Mouse (Mus musculus) gastrocnemius, adult 2 months (tissue): ENCODE results near the gene Ank2. TPM values are rescaled to one million over a fixed set of nuclear protein-coding genes. Genes with fewer than 3 reads are reported as not detected.

ENCODE experiments used
- DNase-seq: peaks from one replicate; pipeline ENCODE4 v3.0.0; 2022
- H3K27ac ChIP-seq: fragments of 200-600 bp; 2 replicates; pipeline ENCODE4 v1.8.1; 2022; ENCODE audit warnings: mild to moderate bottlenecking
- H3K4me3 ChIP-seq: fragments of 200-600 bp; 2 replicates; pipeline ENCODE4 v1.8.1; 2022; ENCODE audit warnings: mild to moderate bottlenecking, moderate library complexity
- CTCF ChIP-seq: fragments of 200-600 bp; IDR thresholded peaks from 2 replicates; pipeline ENCODE4 v1.8.1; 2022; ENCODE audit warnings: antibody characterized with exemption, mild to moderate bottlenecking, moderate library complexity
- intact Hi-C: fragments of 180-260 bp; cut with DNase I; formaldehyde crosslinking; loops from one replicate; pipeline ENCODE4 v1.15.1; 2025
- total RNA-seq, 2 experiments: library from RNA; stranded (reverse); gene quantifications; 2 replicates each; pipeline ENCODE4 v1.2.3; 2021

Gene Ank2
- total RNA-seq, 2 experiments from 2014 or later, result 94.5 to 154 TPM

DNA sequence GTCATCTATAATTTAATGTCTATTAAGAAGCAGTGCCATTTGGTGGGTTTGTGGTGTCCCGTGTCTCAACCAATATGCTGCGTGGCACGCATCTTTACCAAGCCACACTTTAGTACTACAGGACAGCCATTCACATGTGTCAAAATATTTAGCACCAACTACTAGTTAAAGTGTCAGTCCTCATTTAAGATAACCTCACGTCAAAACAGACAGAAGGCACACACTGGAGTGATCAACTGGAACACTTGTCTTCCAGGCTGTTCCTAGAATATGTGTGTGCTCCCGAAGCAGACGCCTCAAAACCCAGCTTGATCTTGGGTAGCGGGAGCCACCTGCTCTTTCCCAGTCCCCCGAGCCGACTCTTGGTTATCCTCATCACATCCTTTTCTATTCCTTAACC is 101.4 kb downstream of the Ank2 start:
- Histone ChIP-seq H3K4me3 (no peak overlapping the region), H3K27ac (no peak overlapping the region)
- DNase-seq, result no peak
- intact Hi-C loops, result no loop called here
- no peak for TF ChIP-seq CTCF

DNA sequence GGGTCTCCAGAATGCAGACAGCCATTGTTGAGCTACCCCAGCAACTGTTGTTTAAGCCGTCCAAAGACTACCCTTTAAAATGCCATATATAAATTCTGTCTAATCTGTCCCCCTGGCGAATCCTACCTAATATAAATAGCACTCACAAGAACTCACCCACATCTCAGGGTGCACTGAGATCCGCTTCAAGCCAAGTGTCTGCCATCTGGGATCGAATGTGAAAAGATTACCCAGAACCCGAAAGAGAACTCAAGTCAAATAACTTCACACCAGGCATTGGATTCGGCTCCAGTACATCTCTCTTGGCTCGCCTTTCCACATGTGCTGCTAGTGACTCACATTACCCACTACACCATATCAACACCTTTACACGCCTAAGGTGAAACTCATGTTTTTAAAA is 103.9 kb downstream of the Ank2 start:
- intact Hi-C loops, result no loop called here
- Histone ChIP-seq H3K27ac (no peak overlapping the region), H3K4me3 (no peak overlapping the region)
- TF ChIP-seq CTCF, result no peak
- no peak for DNase-seq

DNA sequence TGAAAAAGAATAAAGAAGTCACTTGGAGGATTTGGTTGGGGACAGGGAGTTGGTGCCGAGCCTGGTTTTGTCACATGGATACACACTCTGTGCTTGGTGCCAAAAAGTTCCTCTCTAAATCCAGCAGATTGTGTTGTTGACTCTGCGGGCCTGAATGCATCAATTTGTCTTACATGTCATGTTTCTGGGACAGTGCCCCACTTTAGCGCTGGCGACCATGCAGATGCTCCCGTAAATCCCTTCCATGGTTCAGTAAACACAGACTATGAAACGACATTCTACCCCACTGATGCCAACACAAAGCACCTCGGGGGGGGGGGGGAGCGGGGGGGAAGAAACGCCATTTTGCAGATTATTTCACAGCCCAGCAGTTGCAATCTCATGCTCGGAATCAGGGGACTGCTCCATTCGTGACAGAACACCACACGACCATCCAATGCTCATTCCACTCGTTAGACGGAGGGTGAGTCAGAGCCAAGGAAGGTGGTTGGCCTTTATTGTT is 112.1 kb downstream of the Ank2 start:
- H3K4me3 ChIP-seq, result no peak overlapping the region
- intact Hi-C loops, result no loop called here

GRCm38 (mm10) chr3:127383231-127383630 is 115.9 kb downstream of the Ank2 start:
- no peak for DNase-seq
- intact Hi-C loops, result no loop called here
- TF ChIP-seq CTCF, result no peak
- Histone ChIP-seq H3K4me3 (no peak overlapping the region), H3K27ac (no peak overlapping the region)

More for the DNA sequence above, 112.1 kb downstream of the Ank2 start:
- no peak for DNase-seq
- no peak for TF ChIP-seq CTCF
- no peak overlapping the region for H3K27ac ChIP-seq

DNA sequence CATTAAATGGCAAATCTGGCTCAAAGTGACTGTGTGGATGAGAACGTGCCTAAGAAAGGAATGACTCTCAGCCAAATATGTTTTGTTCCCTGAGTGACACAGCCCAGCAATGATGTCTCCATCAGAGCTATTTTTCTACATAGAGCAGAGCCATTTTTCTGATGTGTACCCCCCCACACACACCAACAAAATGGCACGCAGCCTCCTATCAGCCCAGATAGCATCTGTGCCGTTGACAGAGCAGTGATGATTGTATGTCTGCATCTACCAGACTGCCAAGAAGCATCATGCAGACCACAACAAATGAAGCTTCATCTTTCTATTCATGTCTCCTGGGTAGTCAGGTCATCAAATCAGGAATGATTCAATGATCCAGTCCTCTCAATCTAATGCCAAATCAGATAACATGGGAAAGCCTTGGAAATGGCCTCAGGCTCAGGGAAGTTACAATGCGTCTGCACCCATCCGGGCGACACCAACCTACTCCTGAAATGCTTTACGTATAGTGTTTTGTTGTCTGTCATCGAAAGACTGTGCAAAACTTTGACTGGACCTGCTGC is 122.2 kb downstream of the Ank2 start:
- intact Hi-C loops, result no loop called here
- DNase-seq, result no peak
- Histone ChIP-seq H3K4me3 (no peak overlapping the region), H3K27ac (no peak overlapping the region)
- no peak for TF ChIP-seq CTCF

- Histone ChIP-seq H3K27ac (peak overlapping the region; percentile 24; the same call in 1 of the 2 replicates), H3K4me3 (no peak overlapping the region)
- no peak for TF ChIP-seq CTCF
- DNase-seq, result peak; percentile 23
- intact Hi-C loops, result no loop called here
Observed at GRCm38 (mm10) chr3:127375956-127376660, 123.0 kb downstream of the Ank2 start.

DNA sequence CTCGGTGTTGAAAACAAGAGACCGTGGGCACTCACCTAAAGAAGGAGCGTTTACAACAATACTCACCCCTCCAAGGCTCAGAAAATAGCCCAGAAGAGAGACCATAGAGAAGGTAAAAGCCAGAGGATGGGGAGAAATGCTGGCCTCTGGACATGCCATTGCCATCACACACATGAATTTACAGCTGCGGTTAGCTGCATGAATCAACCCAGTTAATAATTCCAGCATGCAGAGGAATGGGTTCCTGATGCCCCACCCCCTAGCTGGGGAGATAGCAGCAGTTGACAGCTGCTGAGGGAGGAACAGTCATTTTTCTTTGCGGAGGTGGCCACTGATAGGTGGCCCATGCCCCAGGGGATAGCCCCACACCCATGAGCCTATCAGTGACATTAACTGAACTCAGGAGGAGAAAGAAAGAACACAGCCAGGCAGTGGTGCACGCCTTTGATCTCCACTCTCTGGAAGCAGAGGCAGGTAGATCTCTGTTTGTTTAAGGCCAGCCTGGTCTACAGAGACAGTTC is 124.9 kb downstream of the Ank2 start:
- H3K4me3 ChIP-seq, result no peak overlapping the region
- TF ChIP-seq CTCF, result no peak
- no peak overlapping the region for H3K27ac ChIP-seq
- no peak for DNase-seq
- intact Hi-C loops, result no loop called here

DNA sequence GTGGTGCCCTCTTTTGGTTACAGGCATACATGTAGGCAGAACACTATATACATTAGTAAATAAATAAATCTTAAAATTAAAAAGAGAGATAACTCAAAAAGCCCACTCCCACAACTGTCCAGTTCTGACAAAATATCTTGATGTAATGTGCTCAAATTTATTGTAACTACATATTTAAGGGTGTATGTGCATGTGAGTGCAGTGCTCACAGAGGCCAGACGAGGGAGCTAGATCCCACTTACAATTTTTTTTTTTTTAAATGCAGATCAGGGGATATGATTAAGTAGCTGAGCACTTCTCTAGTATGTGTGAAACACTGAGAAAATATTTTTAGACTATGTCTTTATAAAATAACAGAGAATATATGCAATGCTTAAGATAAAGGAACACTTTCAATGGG is 127.4 kb downstream of the Ank2 start:
- peak; percentile 17; the same call in 1 of the 2 replicates for TF ChIP-seq CTCF
- Histone ChIP-seq H3K27ac (no peak overlapping the region), H3K4me3 (no peak overlapping the region)
- DNase-seq, result no peak
- intact Hi-C loops, result no loop called here

DNA sequence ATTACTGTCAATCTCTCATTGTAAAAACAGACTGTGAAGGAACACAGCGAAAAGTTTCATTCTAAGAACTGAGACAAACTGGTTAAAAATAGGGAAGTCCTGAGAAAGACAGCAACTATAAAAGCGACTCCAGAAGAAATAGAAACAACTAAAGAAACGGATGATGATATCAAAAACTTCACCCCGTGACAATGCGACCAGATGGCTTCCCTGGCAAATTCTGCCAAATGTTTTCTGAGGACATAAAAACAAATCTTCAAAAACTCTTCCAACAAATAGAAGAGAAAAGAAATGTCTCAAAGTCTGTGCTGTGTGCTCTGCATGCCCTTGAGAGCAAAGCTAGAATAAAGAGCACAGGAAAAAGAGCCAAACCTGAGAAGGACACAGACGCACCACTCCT is 129.6 kb downstream of the Ank2 start:
- intact Hi-C loops, result no loop called here
- no peak overlapping the region for H3K27ac ChIP-seq
- no peak for TF ChIP-seq CTCF
- no peak overlapping the region for H3K4me3 ChIP-seq
- no peak for DNase-seq

DNA sequence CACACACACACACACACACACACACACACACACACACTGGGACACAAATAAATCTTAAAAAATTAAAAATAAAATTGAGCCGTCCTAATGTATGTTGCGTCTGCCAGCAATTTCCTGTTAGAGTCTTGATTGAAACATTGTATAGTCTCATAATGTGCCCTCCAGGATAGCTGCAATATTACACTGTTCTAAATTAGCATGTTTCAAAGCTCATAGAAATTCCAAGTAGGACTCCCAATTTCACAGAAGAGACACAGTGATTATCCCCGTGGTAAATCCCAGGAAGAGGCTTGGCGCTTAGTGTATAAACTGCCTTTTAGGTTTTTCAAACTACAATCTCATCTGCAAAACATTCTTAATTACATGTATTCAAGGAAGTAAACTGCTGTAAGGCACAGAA is 131.7 kb downstream of the Ank2 start:
- TF ChIP-seq CTCF, result no peak
- DNase-seq, result no peak
- H3K4me3 ChIP-seq, result no peak overlapping the region
- intact Hi-C loops, result no loop called here
- H3K27ac ChIP-seq, result no peak overlapping the region

DNA sequence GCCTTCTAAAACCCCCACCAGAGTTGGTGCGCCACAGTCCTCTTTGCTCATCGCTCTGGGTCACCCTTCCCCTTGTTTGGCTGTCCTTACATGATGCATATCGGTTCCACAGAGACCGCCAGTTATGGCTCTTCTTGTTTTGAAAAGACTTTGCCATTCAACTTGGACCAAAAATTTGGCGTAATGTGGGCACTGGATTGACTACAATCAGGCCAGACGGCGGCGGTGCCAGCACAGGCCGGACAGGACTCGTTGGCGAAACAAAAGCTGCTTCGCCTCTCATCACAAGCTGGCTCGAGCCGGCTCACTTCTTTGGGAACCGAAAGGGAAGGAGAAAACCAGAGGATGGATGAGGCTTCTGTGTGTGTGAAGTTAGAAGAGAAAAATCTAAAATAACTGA is 135.6 kb downstream of the Ank2 start:
- no peak for TF ChIP-seq CTCF
- intact Hi-C loops, result no loop called here
- Histone ChIP-seq H3K4me3 (peak overlapping the region; percentile 34), H3K27ac (peak overlapping the region; percentile 4; the same call in 1 of the 2 replicates)
- DNase-seq, result peak; percentile 32

DNA sequence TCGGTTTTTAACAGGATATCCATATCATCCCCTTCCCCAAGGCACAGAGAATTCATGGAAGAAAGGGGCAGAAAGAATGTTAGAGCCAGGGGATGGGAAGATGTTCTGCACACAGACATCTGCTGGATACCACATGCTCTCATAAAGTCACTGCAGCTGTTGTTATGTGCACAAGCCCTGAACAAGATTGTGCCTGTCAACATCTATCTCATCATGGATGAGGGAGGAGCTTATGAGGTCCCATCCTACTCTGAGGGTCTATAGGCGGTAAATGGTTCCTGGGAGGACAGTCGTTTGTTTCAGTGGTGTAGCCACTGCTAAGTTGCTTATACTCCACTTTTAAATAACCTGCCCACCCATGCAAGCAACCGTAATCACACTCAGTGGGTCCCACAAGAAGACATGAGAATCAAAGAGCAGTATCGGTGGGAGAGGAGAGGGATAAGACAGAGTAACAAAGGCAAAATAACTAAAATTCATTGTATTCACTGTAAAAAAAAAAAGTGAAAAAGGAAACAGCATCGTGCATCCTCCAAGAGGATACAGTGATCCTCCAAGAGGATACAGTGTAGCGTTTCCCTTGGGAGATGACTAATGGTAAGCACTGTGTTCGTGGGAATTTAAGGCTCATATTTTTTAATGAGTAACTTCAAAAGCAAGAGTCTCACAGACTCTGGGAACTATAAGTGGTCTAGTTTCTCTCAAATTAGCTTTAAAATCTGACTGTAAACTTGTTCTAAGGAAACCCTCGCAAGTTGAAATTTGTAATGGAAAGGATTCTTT is 136.3 kb downstream of the Ank2 start:
- DNase-seq, result no peak
- TF ChIP-seq CTCF, result no peak
- H3K4me3 ChIP-seq, result no peak overlapping the region
- H3K27ac ChIP-seq, result no peak overlapping the region; the same call in 1 of the 2 replicates
- intact Hi-C loops, result no loop called here

DNA sequence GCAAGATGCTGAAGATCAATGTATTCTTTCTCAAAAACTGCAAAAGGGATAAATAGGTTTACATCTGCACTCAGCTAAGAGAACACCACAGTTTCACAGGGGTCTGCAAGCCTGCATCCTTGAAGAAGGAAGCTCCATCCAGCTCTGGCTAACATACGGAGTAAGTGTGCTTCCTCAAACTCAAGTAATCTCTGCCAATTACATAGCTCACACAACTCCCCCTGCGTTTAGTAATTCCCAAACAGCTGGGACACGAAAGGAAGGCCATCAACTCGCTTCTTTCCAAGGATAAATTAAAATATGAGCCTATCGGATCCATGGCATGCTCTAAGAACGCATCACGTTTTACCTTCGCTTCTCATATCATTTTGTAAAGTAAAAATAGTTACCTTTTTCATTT is 137.3 kb downstream of the Ank2 start:
- no peak for DNase-seq
- Histone ChIP-seq H3K27ac (0 out of 2 replicates have a peak overlapping the region, but pooled peaks have one; percentile 2), H3K4me3 (peak overlapping the region; percentile 24)
- intact Hi-C loops, result no loop called here
- TF ChIP-seq CTCF, result no peak
